Mouse (Mus musculus): ENCODE data around the gene Gcg.

DNA sequence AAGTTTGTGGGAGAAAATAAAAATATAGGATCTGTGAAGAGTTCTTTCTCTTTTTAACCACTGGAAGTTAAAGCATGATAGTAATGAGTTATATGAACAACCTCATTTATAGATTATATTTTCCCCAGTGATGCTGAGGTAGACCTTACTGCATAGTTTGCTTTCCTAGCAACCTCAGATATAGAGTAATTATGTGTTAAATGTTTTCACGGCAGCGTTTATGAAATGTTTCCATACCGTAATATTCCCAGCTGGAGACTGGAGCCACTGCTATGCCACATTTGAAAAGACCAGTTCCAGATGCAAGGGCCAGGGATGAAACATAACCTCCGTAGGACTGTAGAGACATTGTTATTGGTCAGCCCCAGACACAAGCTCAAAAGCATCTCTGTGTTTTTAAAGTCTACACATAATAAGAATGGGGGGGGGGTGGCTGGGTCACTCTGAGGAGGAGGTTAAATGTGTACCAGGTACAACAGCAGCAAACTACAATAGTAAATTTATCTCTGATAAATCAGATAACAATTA, 20.9 kb upstream of the Gcg start:
- TF ChIP-seq POLR2A (IDR thresholded peaks at IDR 0.05; ENCODE audit: low read depth, low read length) (no peak), CTCF (conservative IDR thresholded peaks at IDR 0.05 in 1 of 2, IDR thresholded peaks at IDR 0.05 in 1 of 2; ENCODE audit: low read depth in 2 of 2, low read length in 2 of 2) (no peak), EP300 (IDR thresholded peaks at IDR 0.05; ENCODE audit: low read length) (no peak), SIN3A (IDR thresholded peaks at IDR 0.05; ENCODE audit: low read length) (no peak)
